Mouse (Mus musculus) left cerebral cortex, adult 9 months (tissue): ENCODE results near the gene Faap20.
"Not testable (repeated sequence)": the region's sequence is repeated elsewhere in the genome, so short reads cannot be mapped to it uniquely, and the experiment has no call there.

Experiments
- DNase-seq, 2 experiments: peaks; one replicate each; pipeline ENCODE4 v3.0.0; 2022; ENCODE audit warnings: low spot score in 2 of 2

Faap20 gene

DNA sequence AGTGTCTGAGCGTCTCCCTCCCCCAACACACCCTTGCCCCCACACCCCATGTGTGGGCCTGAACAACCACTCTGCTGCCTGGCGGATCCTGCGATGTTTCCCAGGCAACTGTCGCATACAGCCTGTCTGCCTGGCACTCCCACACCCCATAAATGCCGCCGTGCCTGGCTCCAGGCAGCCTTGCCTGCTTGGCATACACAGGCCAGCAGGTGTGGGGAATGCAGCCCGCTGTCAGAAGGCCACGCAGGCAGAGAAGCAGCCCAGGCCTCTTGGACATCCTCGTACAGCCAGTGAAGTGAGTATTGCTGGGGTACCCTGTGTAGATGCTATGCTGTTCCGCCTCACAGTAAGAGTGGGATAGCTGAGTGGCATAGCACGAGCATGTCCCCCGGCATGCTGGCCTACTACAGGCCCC is 2.9 kb upstream of the Faap20 start:
- peak in 1 of 2 experiments; percentile 79 for DNase-seq

DNA sequence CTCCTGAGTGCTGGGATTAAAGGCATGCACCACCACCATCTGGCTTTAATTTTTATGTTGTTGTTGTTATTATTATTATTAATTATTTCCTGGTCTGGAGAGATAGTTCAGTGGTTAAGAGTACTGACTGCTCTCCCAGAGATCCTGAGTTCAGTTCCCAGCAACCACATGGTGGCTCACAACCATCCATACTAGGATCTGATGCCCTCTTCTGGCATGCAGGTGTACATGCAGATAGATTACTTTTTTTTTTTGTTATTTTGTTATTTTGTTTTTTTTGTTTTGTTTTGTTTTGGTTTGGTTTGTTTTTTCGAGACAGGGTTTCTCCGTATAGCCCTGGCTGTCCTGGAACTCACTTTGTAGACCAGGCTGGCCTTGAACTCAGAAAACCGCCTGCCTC is 1.5 kb upstream of the Faap20 start:
- not testable (repeated sequence) for DNase-seq

DNA sequence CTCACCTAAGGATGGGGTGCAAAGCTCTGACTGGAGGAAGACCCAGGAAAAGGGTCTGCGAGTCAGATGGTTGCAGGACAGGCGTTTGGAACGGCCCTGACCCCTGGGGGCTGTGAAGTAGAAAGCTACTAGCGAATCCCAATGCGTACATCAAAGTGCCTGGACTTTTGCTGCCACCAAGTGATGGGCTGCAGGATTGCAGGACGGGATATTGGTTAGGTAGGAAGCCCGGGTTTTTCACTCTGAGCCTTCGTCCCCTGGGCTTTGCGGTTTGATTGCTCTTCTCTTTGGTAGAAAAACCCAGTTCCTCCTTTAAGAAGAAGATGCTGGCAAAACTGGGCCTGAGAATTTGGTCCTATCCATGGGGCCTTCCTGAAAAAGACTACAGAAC is 350 bp upstream of the Faap20 start:
- DNase-seq, result peak; percentile 75 to 97

- peak in 1 of 2 experiments; percentile 38 for DNase-seq
Measured at GRCm38 (mm10) chr4:155250361-155251117, 937 bp downstream of the Faap20 start.

GRCm38 (mm10) chr4:155251147-155251546 is 1.5 kb downstream of the Faap20 start:
- DNase-seq, result no peak

- no peak for DNase-seq
Measured at GRCm38 (mm10) chr4:155252253-155252652, 2.7 kb downstream of the Faap20 start.

GRCm38 (mm10) chr4:155264521-155265321 is 15.1 kb downstream of the Faap20 start:
- DNase-seq, result no peak

GRCm38 (mm10) chr4:155267047-155267543 is 17.5 kb downstream of the Faap20 start:
- no peak for DNase-seq

GRCm38 (mm10) chr4:155267639-155268175 is 18.1 kb downstream of the Faap20 start:
- no peak for DNase-seq

- DNase-seq, result peak in 1 of 2 experiments; percentile 78
Measured at GRCm38 (mm10) chr4:155268382-155268781, 18.8 kb downstream of the Faap20 start.

DNA sequence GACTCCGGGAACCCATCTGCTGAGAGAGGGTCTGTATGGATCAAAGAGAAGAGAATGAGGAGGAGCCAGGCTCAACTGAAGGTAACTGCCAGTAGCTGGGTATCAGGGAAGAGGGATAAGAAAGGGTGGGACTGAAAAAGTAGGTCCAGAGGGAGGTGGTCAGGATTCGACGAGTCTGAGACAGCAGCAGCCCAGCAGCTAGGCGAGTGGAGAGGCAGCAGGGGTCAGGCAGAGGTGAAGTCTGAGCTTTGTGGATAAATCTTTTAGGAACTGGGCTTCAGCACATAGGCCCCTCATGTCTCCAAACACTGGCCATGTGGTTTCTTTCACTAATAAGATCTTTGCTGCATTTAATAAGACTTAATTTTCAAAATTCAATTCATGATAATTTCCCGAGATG is 24.8 kb downstream of the Faap20 start:
- DNase-seq, result no peak

- peak in 1 of 2 experiments; percentile 44 for DNase-seq
Measured at GRCm38 (mm10) chr4:155274851-155275250, 25.2 kb downstream of the Faap20 start.

DNA sequence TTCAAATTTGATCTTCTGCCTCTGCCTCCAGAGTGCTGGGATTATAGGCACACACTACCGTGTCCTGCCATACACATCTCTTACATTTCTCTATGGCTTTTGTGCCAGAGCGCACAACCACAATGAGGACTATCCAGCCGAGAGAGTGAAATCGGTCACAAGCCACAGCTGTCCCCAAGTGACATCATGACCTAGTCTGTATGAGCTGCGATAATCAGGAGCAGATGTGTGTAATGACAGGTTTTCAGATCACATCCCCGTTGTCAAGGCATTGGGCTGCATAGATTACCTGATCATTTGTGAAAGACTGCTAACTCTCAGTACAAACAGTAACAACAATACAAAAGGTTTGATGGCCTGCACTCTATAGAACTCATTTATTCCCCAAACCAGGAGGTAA is 28.4 kb downstream of the Faap20 start:
- DNase-seq, result no peak

DNA sequence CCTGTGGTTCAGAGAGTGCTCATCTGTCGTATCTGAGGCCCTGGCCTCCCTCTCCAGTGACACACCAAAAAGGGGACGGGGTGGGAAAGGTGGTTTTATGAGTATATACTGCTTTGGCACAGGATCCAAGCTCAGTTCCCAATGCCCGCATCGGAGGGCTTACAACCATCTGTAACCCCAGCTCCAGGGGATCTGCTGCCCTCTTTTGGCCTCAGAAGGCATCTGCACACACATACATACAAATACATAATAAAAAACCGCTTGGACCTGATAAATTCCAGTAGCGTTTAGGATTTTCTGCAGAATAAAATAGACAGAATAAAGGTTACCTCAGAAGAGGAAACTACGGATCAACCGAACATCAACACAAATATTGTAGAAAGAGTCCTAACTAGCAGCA is 29.5 kb downstream of the Faap20 start:
- no peak for DNase-seq

DNA sequence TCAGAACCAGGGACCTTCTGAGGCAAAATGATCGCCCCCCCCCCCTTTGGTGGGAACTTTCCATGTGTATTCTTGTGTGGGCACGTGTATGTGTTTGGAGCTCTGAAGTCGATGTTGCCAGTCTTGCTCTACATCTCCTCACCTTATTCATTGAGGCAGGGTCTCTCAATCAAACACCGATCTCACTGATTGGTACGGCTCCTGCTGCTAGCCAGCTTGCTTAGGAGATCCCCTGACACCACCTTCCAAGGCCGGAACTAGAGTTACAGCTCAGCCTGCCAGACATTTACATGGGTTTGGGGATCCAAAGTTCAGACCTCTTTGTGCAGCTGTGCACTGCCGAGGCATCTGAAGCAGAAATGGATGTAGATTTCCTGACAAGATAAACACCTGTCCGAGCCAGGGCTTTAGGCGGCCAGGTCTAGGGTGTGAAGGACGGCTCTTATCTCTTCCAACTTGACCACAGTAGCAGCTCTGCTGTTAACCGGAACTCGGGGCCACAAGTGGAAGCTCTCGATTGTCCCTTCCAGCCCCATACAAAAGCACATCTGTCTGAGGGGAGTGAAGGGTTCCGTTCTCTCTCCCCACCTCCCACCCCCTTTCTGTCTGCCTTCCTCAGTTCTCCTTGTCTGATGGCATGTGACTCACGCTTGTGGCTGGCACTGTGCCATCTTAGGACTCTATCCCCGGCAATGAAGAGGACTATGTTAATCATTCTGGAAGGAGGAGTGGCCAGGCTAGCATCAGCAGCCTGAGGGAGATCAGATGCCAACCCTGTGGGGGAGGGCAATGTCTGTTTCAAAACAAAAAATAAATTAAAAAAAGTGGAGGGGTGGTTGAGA is 30.5 kb downstream of the Faap20 start:
- DNase-seq, result peak in 1 of 2 experiments; percentile 58

GRCm38 (mm10) chr4:155280768-155281121 is 31.1 kb downstream of the Faap20 start:
- DNase-seq, result no peak

DNA sequence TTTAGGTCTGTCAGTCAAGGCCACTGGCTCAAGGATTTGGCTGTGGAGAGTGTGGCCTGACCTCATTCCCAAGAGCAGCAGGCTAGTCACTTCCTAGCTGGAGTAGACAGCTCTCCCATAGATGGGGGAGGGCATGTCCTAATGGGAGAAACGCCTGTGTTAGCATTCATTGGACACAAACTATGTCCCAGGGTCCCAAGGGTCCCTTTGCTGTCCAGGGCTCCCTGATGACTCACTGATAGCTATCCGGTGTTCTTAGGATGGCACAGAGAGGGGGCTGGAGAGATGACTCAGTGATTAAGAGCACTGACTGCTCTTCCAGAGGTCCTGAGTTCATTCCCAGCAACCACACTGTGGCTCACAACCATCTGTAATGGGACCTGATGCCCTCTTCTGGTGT is 31.6 kb downstream of the Faap20 start:
- no peak for DNase-seq

DNA sequence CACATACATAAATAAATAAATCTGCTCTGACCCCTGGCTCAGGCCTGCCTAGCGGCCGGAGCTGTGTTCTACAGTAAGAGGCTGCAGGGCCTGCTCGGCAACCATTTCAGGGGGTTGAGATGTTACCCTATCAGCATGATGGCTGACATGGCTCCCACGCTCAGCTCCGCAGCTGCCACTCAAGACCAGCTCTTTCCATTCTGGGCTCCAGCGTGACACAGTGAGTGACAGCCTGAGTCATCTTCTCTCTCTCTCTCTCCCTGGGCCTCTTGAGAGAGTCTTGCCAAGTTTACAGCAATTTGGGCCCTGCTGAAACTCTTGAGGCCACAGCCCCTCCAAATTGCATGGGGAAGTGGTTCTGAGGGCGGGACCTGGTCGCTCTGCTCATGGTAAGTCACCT is 32.0 kb downstream of the Faap20 start:
- peak in 1 of 2 experiments; percentile 64 for DNase-seq

GRCm38 (mm10) chr4:155282231-155282630 is 32.6 kb downstream of the Faap20 start:
- no peak for DNase-seq

- no peak for DNase-seq
Measured at GRCm38 (mm10) chr4:155283001-155283503, 33.5 kb downstream of the Faap20 start.

DNA sequence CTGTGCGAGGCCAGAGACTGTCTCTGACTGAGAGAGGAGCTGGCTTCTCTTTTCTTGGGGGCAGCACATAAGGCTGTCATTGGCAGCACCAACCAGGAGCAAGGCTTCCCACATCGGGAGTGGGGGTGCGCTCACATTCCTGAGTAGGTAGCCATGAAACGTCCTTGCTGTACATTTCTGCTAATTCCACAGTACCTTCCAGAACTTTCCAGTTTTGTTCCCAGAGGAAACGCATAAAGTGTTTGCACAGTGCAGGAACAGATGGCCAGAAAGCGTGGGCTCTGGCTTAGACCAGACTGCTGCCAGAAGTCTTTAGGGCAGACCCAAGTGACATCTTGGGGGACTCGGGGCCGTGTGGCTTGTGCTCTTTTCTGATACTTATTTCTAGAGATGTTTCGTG is 34.0 kb downstream of the Faap20 start:
- DNase-seq, result no peak
